Mouse (Mus musculus) heart, embryonic 10.5 days (tissue): Measurements from ENCODE around the gene Clspn. TPM values are rescaled to one million over a fixed set of nuclear protein-coding genes. Genes with fewer than 3 reads are reported as not detected.

Experiments used
- DNase-seq: peaks from one replicate; pipeline ENCODE4 v3.0.0-alpha.2; 2017; ENCODE audit warnings: low spot score
- H3K27ac ChIP-seq: fragments of 300-500 bp; sonication (generic); 2 replicates; pipeline ENCODE4 v1.5.1; 2016; ENCODE audit warnings: mild to moderate bottlenecking
- H3K27me3 ChIP-seq: fragments of 300-500 bp; sonication (generic); 2 replicates; pipeline ENCODE4 v1.6.1; 2016; ENCODE audit warnings: mild to moderate bottlenecking; ENCODE audit not compliant: poor library complexity, insufficient read depth, severe bottlenecking
- H3K36me3 ChIP-seq: fragments of 300-500 bp; sonication (generic); 2 replicates; pipeline ENCODE4 v1.6.1; 2016; ENCODE audit warnings: mild to moderate bottlenecking, moderate library complexity
- H3K4me1 ChIP-seq: fragments of 300-500 bp; sonication (generic); 2 replicates; pipeline ENCODE4 v1.6.1; 2016; ENCODE audit warnings: mild to moderate bottlenecking
- H3K4me3 ChIP-seq: fragments of 300-500 bp; sonication (generic); 2 replicates; pipeline ENCODE4 v1.5.1; 2016; ENCODE audit warnings: mild to moderate bottlenecking, moderate library complexity
- H3K9me3 ChIP-seq: fragments of 300-500 bp; sonication (generic); 2 replicates; pipeline ENCODE4 v1.6.1; 2016; ENCODE audit warnings: mild to moderate bottlenecking, moderate library complexity
- WGBS: fragments of 180-500 bp; shearing (Covaris S2); methylation state at CpG from one replicate; pipeline ENCODE4 v1.1.7; 2016; 5-methylcytosine and 5-hydroxymethylcytosine counted together
- microRNA-seq: library from miRNA; unstranded; fragments of <30 nt; microRNA quantifications from one replicate; pipeline ENCODE4, GENCODE M21; 2017
- polyA plus RNA-seq: library from polyadenylated mRNA; unstranded; fragments of >200 nt; fragmentation: Nextera tagmentation; extraction: Ambion mirVana; gene quantifications from 2 replicates; pipeline ENCODE4 v1.2.1, GENCODE M21; 2016

The Clspn gene
- polyA plus RNA-seq, 1 experiment from 2014 or later = 34.0 TPM

GRCm38 (mm10) chr4:126619691-126620330, 63.1 kb downstream of the Clspn start:
- DNase-seq = no peak
- Histone ChIP-seq H3K36me3 (no peaks in the 10 kb centered on the region), H3K9me3 (no peaks in the 10 kb centered on the region), H3K4me3 (peak overlapping the region; percentile 55), H3K27ac (peak overlapping the region; percentile 72), H3K27me3 (peaks cover 45% of the 10 kb centered on the region), H3K4me1 (peaks cover 8% of the 10 kb centered on the region)
- 4% methylated on average over 26 of the region's 33 CpGs for WGBS

- H3K36me3 ChIP-seq = no peaks in the 10 kb centered on the region
- H3K27me3 ChIP-seq = peaks cover 45% of the 10 kb centered on the region
- DNase-seq = no peak
- 22% methylated on average over 13 of the region's 13 CpGs for WGBS
- H3K9me3 ChIP-seq = no peaks in the 10 kb centered on the region
- peaks cover 8% of the 10 kb centered on the region for H3K4me1 ChIP-seq
- peak overlapping the region; percentile 72 for H3K27ac ChIP-seq
- peak overlapping the region; percentile 55 for H3K4me3 ChIP-seq
Measured at GRCm38 (mm10) chr4:126620349-126620874, 63.7 kb downstream of the Clspn start.

- Histone ChIP-seq H3K9me3 (no peaks in the 10 kb centered on the region), H3K27me3 (peaks cover 16% of the 10 kb centered on the region; the same call in 1 of the 2 replicates), H3K4me3 (peak overlapping the region; percentile 54), H3K27ac (peak overlapping the region; percentile 70), H3K36me3 (no peaks in the 10 kb centered on the region), H3K4me1 (peaks cover 6% of the 10 kb centered on the region; the same call in 1 of the 2 replicates)
- WGBS = under 1% methylated on average over 23 of the region's 23 CpGs
- DNase-seq = no peak
Measured at GRCm38 (mm10) chr4:126627021-126627681, 70.4 kb downstream of the Clspn start.

GRCm38 (mm10) chr4:126631922-126632321, 75.2 kb downstream of the Clspn start:
- Histone ChIP-seq H3K4me3 (no peak overlapping the region), H3K4me1 (peaks cover 16% of the 10 kb centered on the region; the same call in 1 of the 2 replicates), H3K27ac (no peak overlapping the region), H3K36me3 (no peaks in the 10 kb centered on the region), H3K9me3 (no peaks in the 10 kb centered on the region), H3K27me3 (peaks cover 18% of the 10 kb centered on the region)
- DNase-seq = no peak
- WGBS = 42% methylated on average over 2 of the region's 2 CpGs

GRCm38 (mm10) chr4:126632668-126633067, 75.9 kb downstream of the Clspn start:
- peaks cover 10% of the 10 kb centered on the region; the same call in 1 of the 2 replicates for H3K4me1 ChIP-seq
- H3K27ac ChIP-seq = no peak overlapping the region
- H3K9me3 ChIP-seq = no peaks in the 10 kb centered on the region
- no peak for DNase-seq
- no peak overlapping the region for H3K4me3 ChIP-seq
- peaks cover 19% of the 10 kb centered on the region for H3K27me3 ChIP-seq
- H3K36me3 ChIP-seq = no peaks in the 10 kb centered on the region
- WGBS = 61% methylated on average over 3 of the region's 3 CpGs

GRCm38 (mm10) chr4:126636330-126636729, 79.6 kb downstream of the Clspn start:
- Histone ChIP-seq H3K9me3 (no peaks in the 10 kb centered on the region), H3K4me1 (peaks cover 10% of the 10 kb centered on the region; the same call in 1 of the 2 replicates), H3K27me3 (peaks cover 26% of the 10 kb centered on the region), H3K27ac (no peak overlapping the region), H3K4me3 (peak overlapping the region; percentile 15; the same call in 1 of the 2 replicates), H3K36me3 (no peaks in the 10 kb centered on the region)
- 25% methylated on average over 11 of the region's 11 CpGs for WGBS
- no peak for DNase-seq

GRCm38 (mm10) chr4:126637446-126637845, 80.7 kb downstream of the Clspn start:
- 66% methylated on average over 4 of the region's 4 CpGs for WGBS

GRCm38 (mm10) chr4:126639339-126639738, 82.6 kb downstream of the Clspn start:
- 50% methylated on average over 7 of the region's 7 CpGs for WGBS
- peaks cover 26% of the 10 kb centered on the region for H3K27me3 ChIP-seq
- no peaks in the 10 kb centered on the region for H3K9me3 ChIP-seq
- no peak overlapping the region for H3K4me3 ChIP-seq
- H3K36me3 ChIP-seq = no peaks in the 10 kb centered on the region
- no peak for DNase-seq
- no peak overlapping the region for H3K27ac ChIP-seq
- H3K4me1 ChIP-seq = peaks cover 10% of the 10 kb centered on the region; the same call in 1 of the 2 replicates

More at GRCm38 (mm10) chr4:126637446-126637845, 80.7 kb downstream of the Clspn start:
- no peak overlapping the region for H3K27ac ChIP-seq
- no peak overlapping the region for H3K4me3 ChIP-seq
- H3K36me3 ChIP-seq = no peaks in the 10 kb centered on the region
- peaks cover 10% of the 10 kb centered on the region; the same call in 1 of the 2 replicates for H3K4me1 ChIP-seq
- DNase-seq = no peak
- H3K27me3 ChIP-seq = peaks cover 26% of the 10 kb centered on the region
- H3K9me3 ChIP-seq = no peaks in the 10 kb centered on the region

- Histone ChIP-seq H3K4me3 (no peak overlapping the region), H3K4me1 (0 out of 2 replicates have a peak, but pooled peaks cover under 1% of the 10 kb centered on the region), H3K9me3 (no peaks in the 10 kb centered on the region), H3K27me3 (peaks cover 8% of the 10 kb centered on the region; the same call in 1 of the 2 replicates), H3K36me3 (no peaks in the 10 kb centered on the region), H3K27ac (no peak overlapping the region)
- no peak for DNase-seq
- 40% methylated on average over 9 of the region's 9 CpGs for WGBS
Measured at GRCm38 (mm10) chr4:126641901-126642300, 85.2 kb downstream of the Clspn start.

Small RNA genes lying within 50 kb of the gene (microRNA-seq; reads per million reads assigned to microRNA genes)
- gene Mir7119 = not detected

Other genes starting within 250 kb of the Clspn start
- 53.1 and 68.9 TPM in 2 replicates for gene Adprhl2, start 235.2 kb upstream of the Clspn start, polyA plus RNA-seq
- 0.47 and 0.62 TPM in 2 replicates for gene Tekt2, start 231.2 kb upstream of the Clspn start, polyA plus RNA-seq
- gene Ago3, start 127.4 kb upstream of the Clspn start, polyA plus RNA-seq = 11.6 and 14.5 TPM in 2 replicates
- 2.4 and 3.4 TPM in 2 replicates for gene Ago1, start 88.4 kb upstream of the Clspn start, polyA plus RNA-seq
- gene Ago4, start 23.5 kb upstream of the Clspn start, polyA plus RNA-seq = 0.64 and 0.65 TPM in 2 replicates
- gene 5730409E04Rik, start 52.9 kb downstream of the Clspn start, polyA plus RNA-seq = 1.1 and 1.6 TPM in 2 replicates
- 483 and 538 TPM in 2 replicates for gene Psmb2, start 120.7 kb downstream of the Clspn start, polyA plus RNA-seq
- gene Tfap2e, start 179.3 kb downstream of the Clspn start, polyA plus RNA-seq = not detected in 2 replicates
- gene Ncdn, start 196.5 kb downstream of the Clspn start, polyA plus RNA-seq = 27.0 and 31.6 TPM in 2 replicates
- 19.8 and 30.4 TPM in 2 replicates for gene AU040320, start 196.6 kb downstream of the Clspn start, polyA plus RNA-seq